Mouse (Mus musculus) effector memory CD4-positive, alpha-beta T cell, adult 7 months (primary cell): ENCODE measurements around the gene Olfr15. TPM values are rescaled to one million over a fixed set of nuclear protein-coding genes. Genes with fewer than 3 reads are reported as not detected.

Experiments
- polyA plus RNA-seq: library from polyadenylated mRNA; unstranded; fragments of 100-300 nt; shearing (Covaris generic); gene quantifications from one replicate; pipeline ENCODE4 v1.2.1, GENCODE M21; 2017

Olfr15 gene
- polyA plus RNA-seq = 0.26 TPM

GRCm38 (mm10) chr16:3830588-3831109 is at the start of gene Olfr15:
TSS of gene Olfr15 (plus strand) at chr16:3830878.

GRCm38 (mm10) chr16:3846711-3847518 is 16.2 kb downstream of the Olfr15 start, which contains the start of gene Zfp174:
TSS of gene Zfp174 (plus strand) at chr16:3847268.

DNA sequence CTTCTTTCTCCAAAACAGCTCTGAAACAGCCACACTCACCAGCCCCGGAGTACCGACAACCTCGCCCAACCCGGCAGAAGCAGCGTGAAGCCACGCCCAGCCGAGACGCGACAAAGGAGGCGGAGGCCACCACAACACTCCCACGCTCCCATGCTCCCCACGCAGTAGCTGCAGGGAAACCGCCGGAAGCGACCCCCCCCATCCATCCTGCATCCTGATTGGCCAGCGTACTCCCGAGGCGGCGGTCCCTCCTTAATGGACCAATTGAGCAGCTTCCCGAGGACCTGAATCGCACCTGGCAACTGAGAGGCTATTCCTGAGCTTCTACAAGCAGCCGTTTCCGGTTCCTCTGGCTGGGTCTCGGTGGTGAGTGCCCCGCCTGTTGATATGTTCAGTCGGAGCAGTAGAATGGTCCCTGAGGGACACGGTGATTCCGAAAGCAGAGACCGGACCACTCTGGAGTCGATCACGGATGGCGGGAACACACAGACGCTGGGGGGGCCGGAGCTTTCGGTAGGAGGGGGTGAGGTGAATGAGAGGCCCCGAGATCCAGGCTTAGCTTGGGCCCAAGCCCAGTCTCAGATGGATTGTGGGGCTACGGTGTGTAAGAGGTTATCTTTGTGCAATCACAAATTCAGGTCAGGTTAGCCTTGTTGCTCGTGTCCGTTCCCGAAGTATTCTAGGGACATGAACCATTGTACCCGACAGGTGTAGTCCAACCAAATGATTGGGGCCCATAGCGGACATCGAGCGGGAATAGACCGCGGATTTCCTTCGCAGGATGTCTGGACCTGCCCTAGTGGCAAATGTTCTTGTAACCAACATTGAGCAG is 41.8 kb downstream of the Olfr15 start, which contains the start of gene Naa60:
Naa60 (plus strand) TSS at position 160 of the 832 bp plus-strand sequence.

DNA sequence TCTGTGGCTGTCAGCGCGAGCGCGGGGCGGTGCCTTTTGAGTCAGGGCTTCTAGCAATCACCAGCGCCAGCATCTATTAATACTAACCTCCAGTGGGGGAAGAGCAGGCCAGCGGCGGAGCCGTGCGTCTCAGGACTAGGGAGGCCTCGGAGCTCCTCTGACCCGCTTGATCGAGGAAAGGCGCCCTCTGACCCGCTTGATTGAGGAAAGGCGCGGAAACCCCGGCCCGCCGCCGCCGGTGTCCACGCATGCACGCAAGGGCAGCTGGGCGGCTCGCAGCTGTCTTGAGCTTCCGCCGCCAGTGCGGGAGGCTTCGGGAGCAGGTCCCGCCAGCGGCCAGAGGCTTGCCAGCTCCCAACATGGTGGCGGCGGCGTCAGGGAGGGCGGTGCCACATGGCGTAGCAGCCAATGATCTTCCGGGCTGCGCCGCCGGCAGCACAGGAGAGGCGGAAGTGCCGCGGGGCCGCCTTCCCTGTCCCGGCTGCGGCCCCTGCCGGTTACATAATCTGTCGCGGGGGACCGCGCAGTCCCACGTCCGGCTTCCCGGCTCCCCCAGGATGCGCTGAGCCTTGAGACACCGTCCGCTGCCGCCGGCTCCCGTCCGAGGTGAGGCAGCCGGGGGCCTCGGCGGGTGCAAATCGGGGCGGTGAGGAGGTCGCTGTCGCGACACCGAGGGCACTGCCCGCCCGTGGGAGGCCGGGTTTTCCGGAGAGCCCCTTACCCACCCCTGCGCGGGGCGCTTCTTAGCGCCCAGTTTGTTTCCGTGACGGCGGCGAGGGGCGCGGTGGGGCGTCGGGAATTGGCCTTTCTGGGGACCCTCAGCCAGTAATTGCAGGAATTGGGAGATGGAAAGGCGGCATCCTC is 53.8 kb downstream of the Olfr15 start, which contains the start of the genes Zfp597 and Gm20695:
Zfp597 (minus strand) TSS at position 361 of the 864 bp plus-strand sequence.
Gm20695 (plus strand) TSS at position 448 of the 864 bp plus-strand sequence.

Other genes with a start within 250 kb of the Olfr15 start
- gene Olfr161, start 239.8 kb upstream of the Olfr15 start, polyA plus RNA-seq = 0.05 TPM
- not detected for gene Mefv, start 112.8 kb upstream of the Olfr15 start, polyA plus RNA-seq
- gene Zfp263, start 86.8 kb upstream of the Olfr15 start, polyA plus RNA-seq = 55.4 TPM
- gene Zfp174, start 16.4 kb downstream of the Olfr15 start, polyA plus RNA-seq = not detected
- gene Naa60, start 41.5 kb downstream of the Olfr15 start, polyA plus RNA-seq = 78.3 TPM
- gene Zfp597, start 53.7 kb downstream of the Olfr15 start, polyA plus RNA-seq = 8.5 TPM
- gene Gm20695, start 53.8 kb downstream of the Olfr15 start, polyA plus RNA-seq = not detected
- 8.0 TPM for gene 1700037C18Rik, start 77.8 kb downstream of the Olfr15 start, polyA plus RNA-seq
- gene Cluap1, start 77.9 kb downstream of the Olfr15 start, polyA plus RNA-seq = 11.9 TPM
- 35.6 TPM for gene Nlrc3, start 145.8 kb downstream of the Olfr15 start, polyA plus RNA-seq
- 21.7 TPM for gene Slx4, start 172.9 kb downstream of the Olfr15 start, polyA plus RNA-seq
- 5.1 TPM for gene Dnase1, start 206.1 kb downstream of the Olfr15 start, polyA plus RNA-seq
- 60.4 TPM for gene Trap1, start 246.9 kb downstream of the Olfr15 start, polyA plus RNA-seq